Mouse (Mus musculus) adrenal gland, postnatal 36 days (tissue): ENCODE measurements around the gene Ankrd44. TPM values are rescaled to one million over a fixed set of nuclear protein-coding genes. Genes with fewer than 3 reads are reported as not detected.

Source experiments
- DNase-seq, 2 experiments: peaks; one replicate each; pipeline ENCODE4 v3.0.0; 2021; ENCODE audit warnings: mixed read lengths in 1 of 2
- microRNA-seq: library from miRNA; unstranded; fragments of <30 nt; microRNA quantifications from one replicate; pipeline ENCODE4 v1.2.0, GENCODE M21; 2021
- total RNA-seq, 2 experiments: library from RNA; stranded (reverse); gene quantifications; 2 replicates each; pipeline ENCODE4 v1.2.3; 2021

Ankrd44 gene
- total RNA-seq, 2 experiments from 2014 or later: 15.6 to 17.1 TPM

- DNase-seq: peak; percentile 3 to 35
Measured at GRCm38 (mm10) chr1:54614963-54615362, 311.2 kb downstream of the Ankrd44 start.

- no peak for DNase-seq
Measured at GRCm38 (mm10) chr1:54612344-54612743, 313.8 kb downstream of the Ankrd44 start.

GRCm38 (mm10) chr1:54611891-54612290 lies 314.3 kb downstream of the Ankrd44 start:
- DNase-seq: no peak

GRCm38 (mm10) chr1:54606936-54607335 lies 319.3 kb downstream of the Ankrd44 start:
- DNase-seq: no peak

GRCm38 (mm10) chr1:54601692-54602091 lies 324.5 kb downstream of the Ankrd44 start:
- DNase-seq: no peak

- no peak for DNase-seq
Measured at GRCm38 (mm10) chr1:54600275-54600674, 325.9 kb downstream of the Ankrd44 start.

GRCm38 (mm10) chr1:54597594-54598217 lies 328.5 kb downstream of the Ankrd44 start:
- no peak for DNase-seq

GRCm38 (mm10) chr1:54596151-54596550 lies 330.0 kb downstream of the Ankrd44 start:
- no peak for DNase-seq

Small RNA genes lying within 50 kb of the gene (microRNA-seq; reads per million reads assigned to microRNA genes)
- gene Gm24053: not detected

Other genes with a start within 250 kb of the Ankrd44 start
- gene Sf3b1, start 101.1 kb upstream of the Ankrd44 start, total RNA-seq: 100 to 1,000 TPM; 139 to 141 TPM
- 100 to 1,000 TPM; 142 to 168 TPM for gene Coq10b, start 126.4 kb upstream of the Ankrd44 start, total RNA-seq
- gene Hspe1, start 161.7 kb upstream of the Ankrd44 start, total RNA-seq: 100 to 1,000 TPM; 769 to 795 TPM
- 1,000 to 10,000 TPM; 1,397 to 1,482 TPM for gene Hspd1, start 161.9 kb upstream of the Ankrd44 start, total RNA-seq
- 100 to 1,000 TPM; 311 to 394 TPM for gene Mob4, start 204.8 kb upstream of the Ankrd44 start, total RNA-seq